In the genomic region with DNA sequence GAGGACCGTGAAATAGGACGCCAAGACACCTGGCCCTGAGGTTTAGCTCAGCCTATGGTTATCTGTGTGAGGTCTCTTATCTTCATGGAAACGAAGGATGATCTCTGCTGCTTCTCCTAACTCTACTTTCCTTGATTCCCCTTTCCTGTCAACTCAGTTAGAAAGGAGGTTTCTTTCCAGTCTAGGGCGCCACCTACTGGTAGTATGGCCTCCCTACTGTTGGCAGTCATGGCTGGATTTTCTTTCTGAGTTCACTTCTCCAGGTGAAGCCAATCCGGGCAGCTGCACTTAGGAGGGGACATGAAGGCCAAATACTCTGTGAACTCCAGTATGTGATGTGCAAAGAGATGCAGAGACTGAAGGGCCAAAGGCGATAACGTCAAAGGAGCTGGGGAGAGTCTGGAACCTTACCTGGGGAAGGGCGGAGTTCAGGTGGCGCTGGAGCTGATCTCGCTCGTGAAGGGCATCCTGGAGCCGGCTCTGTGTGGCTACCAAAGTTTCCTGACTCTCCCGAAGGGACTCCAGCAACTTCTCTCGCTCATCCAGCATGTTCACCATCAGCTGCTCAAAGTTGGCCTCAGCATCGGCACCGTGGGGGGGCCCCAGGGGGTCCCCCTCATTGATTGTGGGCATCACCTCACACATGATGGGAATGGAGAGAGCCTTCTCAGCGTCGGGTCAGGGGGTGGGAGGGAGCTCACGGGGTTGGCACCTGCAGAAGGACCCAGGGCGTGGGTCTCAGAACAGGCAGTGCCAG, we compare ENCODE assay signal across 8 mouse cellular contexts. TPM values are rescaled to one million over a fixed set of nuclear protein-coding genes. Genes with fewer than 3 reads are reported as not detected.
A peak's percentile ranks its signal among the peaks of the same experiment; 100 is the strongest.
DNase-seq lines count a peak whose midpoint lies in the region; ATAC-seq and TF ChIP-seq lines count a peak whose summit lies in the region.

No protein-coding gene starts in this region.

- no peak for TF ChIP-seq POLR2A in cerebellum, adult 2 months (IDR thresholded peaks at IDR 0.05; ENCODE audit: borderline replicate concordance, insufficient read depth, low read length)

- 16% methylated on average over 20 of the region's 20 CpGs for WGBS in cerebellum, adult 2 months
- WGBS in hindbrain, postnatal 0 days, result 52% methylated on average over 20 of the region's 20 CpGs
- WGBS in midbrain, embryonic 10.5 days, result 62% methylated on average over 20 of the region's 20 CpGs

- H3K9ac ChIP-seq in hindbrain, postnatal 0 days (replicated peaks; ENCODE audit: low read length), result peak overlapping the region; percentile 1; the same call in 1 of the 2 replicates

- H3K4me3 ChIP-seq in cerebellum, adult 2 months (replicated peaks; ENCODE audit: insufficient read depth, low read depth, low read length), result no peak overlapping the region
- no peak overlapping the region for H3K4me3 ChIP-seq in hindbrain, postnatal 0 days (ENCODE audit: low read length)
- no peak overlapping the region for H3K4me3 ChIP-seq in midbrain, embryonic 10.5 days

- no peaks in the 10 kb centered on the region for H3K27me3 ChIP-seq in cerebellum, adult 2 months (ENCODE audit: control insufficient read depth, insufficient read depth, low read length)
- H3K27me3 ChIP-seq in hindbrain, postnatal 0 days (ENCODE audit: insufficient read depth, low read length), result no peaks in the 10 kb centered on the region
- H3K27me3 ChIP-seq in midbrain, embryonic 10.5 days (ENCODE audit: low read depth, poor library complexity, severe bottlenecking), result no peaks in the 10 kb centered on the region

- peak; percentile 80 for DNase-seq in R1 (ENCODE audit: low read depth, low spot score)
- DNase-seq in cerebellum, adult 2 months, result peak; percentile 83 to 90
- peak; percentile 80 to 84 for DNase-seq in frontal cortex, postnatal 25 days (ENCODE audit: low spot score in 2 of 2)
- peak; percentile 91 for DNase-seq in hindbrain, postnatal 0 days (ENCODE audit: low spot score)
- peak; percentile 44 to 56 for DNase-seq in left cerebral cortex, adult 8-10 months (ENCODE audit: low spot score in 2 of 2)
- DNase-seq in midbrain, embryonic 10.5 days (ENCODE audit: low spot score), result peak; percentile 75
- peak; percentile 86 for DNase-seq in right cerebral cortex, postnatal 14 days
- DNase-seq in yolk sac, embryonic 10.5 days (ENCODE audit: low spot score), result peak; percentile 59

- TF ChIP-seq CTCF in cerebellum, adult 2 months (IDR thresholded peaks at IDR 0.05; ENCODE audit: borderline replicate concordance, insufficient read depth, low read depth, low read length), result peak; percentile 83
- TF ChIP-seq CTCF in hindbrain, postnatal 0 days (IDR thresholded peaks at IDR 0.05; ENCODE audit: low read depth), result peak; percentile 96

- no peaks in the 10 kb centered on the region for H3K9me3 ChIP-seq in hindbrain, postnatal 0 days (ENCODE audit: low read length)
- H3K9me3 ChIP-seq in midbrain, embryonic 10.5 days (replicated peaks), result no peaks in the 10 kb centered on the region

- peak overlapping the region; percentile 29; the same call in 1 of the 2 replicates for H3K4me2 ChIP-seq in hindbrain, postnatal 0 days (ENCODE audit: low read depth, low read length)

- peak overlapping the region; percentile 53 for H3K27ac ChIP-seq in cerebellum, adult 2 months (ENCODE audit: insufficient read depth, low read length)
- no peak overlapping the region for H3K27ac ChIP-seq in hindbrain, postnatal 0 days
- no peak overlapping the region for H3K27ac ChIP-seq in midbrain, embryonic 10.5 days (replicated peaks)

- peak; percentile 24 for ATAC-seq in hindbrain, postnatal 0 days

- peaks cover 2% of the 10 kb centered on the region for H3K36me3 ChIP-seq in hindbrain, postnatal 0 days (ENCODE audit: insufficient read depth, low read length)
- no peaks in the 10 kb centered on the region for H3K36me3 ChIP-seq in midbrain, embryonic 10.5 days

- peaks cover 76% of the 10 kb centered on the region for H3K4me1 ChIP-seq in cerebellum, adult 2 months (ENCODE audit: control insufficient read depth, insufficient read depth, low read length)
- peaks cover 5% of the 10 kb centered on the region; the same call in 1 of the 2 replicates for H3K4me1 ChIP-seq in hindbrain, postnatal 0 days (ENCODE audit: insufficient read depth, low read length)
- peaks cover 13% of the 10 kb centered on the region; the same call in 1 of the 2 replicates for H3K4me1 ChIP-seq in midbrain, embryonic 10.5 days

RNA-seq across cellular contexts. Expression of a gene that starts 0.7 kb away (rescaled TPM):
- 192 and 220 TPM in 2 replicates for polyA plus RNA-seq in cerebellum, adult 2 months (2012; rRNA removed)
- 42.7 and 46.5 TPM in 2 replicates for total RNA-seq in hindbrain, postnatal 0 days (2014; rRNA removed)
- polyA plus RNA-seq in hindbrain, postnatal 0 days (2015; fragmentation: Nextera tagmentation; extraction: Ambion mirVana), result 30.6 and 31.6 TPM in 2 replicates
- 10 to 100 TPM; 51.1 to 57.9 (median 55.8) TPM for total RNA-seq in left cerebral cortex, adult 8-10 months (2022)
- polyA plus RNA-seq in midbrain, embryonic 10.5 days (2016; fragmentation: Nextera tagmentation; extraction: Ambion mirVana), result 2.0 and 3.5 TPM in 2 replicates

RNA-seq across cellular contexts. Expression of a gene that starts 29.7 kb away (rescaled TPM):
- polyA plus RNA-seq in cerebellum, adult 2 months (2012; rRNA removed), result 66.2 and 68.4 TPM in 2 replicates
- total RNA-seq in hindbrain, postnatal 0 days (2014; rRNA removed), result 189 and 200 TPM in 2 replicates
- 100 and 106 TPM in 2 replicates for polyA plus RNA-seq in hindbrain, postnatal 0 days (2015; fragmentation: Nextera tagmentation; extraction: Ambion mirVana)
- total RNA-seq in left cerebral cortex, adult 8-10 months (2022), result 10 to 100 TPM; 50.0 to 66.6 (median 59.1) TPM
- polyA plus RNA-seq in midbrain, embryonic 10.5 days (2016; fragmentation: Nextera tagmentation; extraction: Ambion mirVana), result 122 and 128 TPM in 2 replicates

RNA-seq across cellular contexts. Expression of a gene that starts 42.3 kb away (rescaled TPM):
- polyA plus RNA-seq in cerebellum, adult 2 months (2012; rRNA removed), result 0.06 TPM in 1 of 2 replicates, not detected in the other
- 0.16 TPM in 1 of 2 replicates, not detected in the other for total RNA-seq in hindbrain, postnatal 0 days (2014; rRNA removed)
- not detected in 2 replicates for polyA plus RNA-seq in hindbrain, postnatal 0 days (2015; fragmentation: Nextera tagmentation; extraction: Ambion mirVana)
- not detected for total RNA-seq in left cerebral cortex, adult 8-10 months (2022)
- 0.07 TPM in 1 of 2 replicates, not detected in the other for polyA plus RNA-seq in midbrain, embryonic 10.5 days (2016; fragmentation: Nextera tagmentation; extraction: Ambion mirVana)

RNA-seq across cellular contexts. Expression of a gene that starts 53.7 kb away (rescaled TPM):
- polyA plus RNA-seq in cerebellum, adult 2 months (2012; rRNA removed), result not detected in 2 replicates
- not detected in 2 replicates for total RNA-seq in hindbrain, postnatal 0 days (2014; rRNA removed)
- not detected in 2 replicates for polyA plus RNA-seq in hindbrain, postnatal 0 days (2015; fragmentation: Nextera tagmentation; extraction: Ambion mirVana)
- total RNA-seq in left cerebral cortex, adult 8-10 months (2022), result not detected
- not detected in 2 replicates for polyA plus RNA-seq in midbrain, embryonic 10.5 days (2016; fragmentation: Nextera tagmentation; extraction: Ambion mirVana)
